Mouse (Mus musculus) forebrain, postnatal 0 days (tissue): Measurements from ENCODE around the gene Ccdc130. TPM values are rescaled to one million over a fixed set of nuclear protein-coding genes. Genes with fewer than 3 reads are reported as not detected.
A peak's percentile ranks its signal among the peaks of the same experiment; 100 is the strongest.

Experiments used
- ATAC-seq: fragments of 200-750 bp; cut with Nextera tagmentation; 2 replicates; pipeline ENCODE4 v1.8.0; 2017; ENCODE audit warnings: mild to moderate bottlenecking, moderate library complexity
- DNase-seq: peaks from one replicate; pipeline ENCODE4 v3.0.0-alpha.2; 2015
- H3K27ac ChIP-seq: fragments of 300-500 bp; sonication (generic); 2 replicates; pipeline ENCODE4 v1.5.1; 2014; ENCODE audit warnings: low read depth, mild to moderate bottlenecking, antibody characterized with exemption, low read length, moderate library complexity, mixed read lengths
- H3K27me3 ChIP-seq: fragments of 300-500 bp; sonication (generic); 2 replicates; pipeline ENCODE4 v1.6.1; 2014; ENCODE audit warnings: mild to moderate bottlenecking, low read length, mixed read lengths; ENCODE audit not compliant: insufficient read depth
- H3K36me3 ChIP-seq: fragments of 300-500 bp; sonication (generic); 2 replicates; pipeline ENCODE4 v1.6.1; 2014; ENCODE audit warnings: mild to moderate bottlenecking, moderate library complexity; ENCODE audit not compliant: insufficient read depth
- H3K4me1 ChIP-seq: fragments of 300-500 bp; sonication (generic); 2 replicates; pipeline ENCODE4 v1.6.1; 2014; ENCODE audit warnings: antibody characterized with exemption; ENCODE audit not compliant: insufficient read depth
- H3K4me2 ChIP-seq: fragments of 300-500 bp; sonication (generic); 2 replicates; pipeline ENCODE4 v1.6.1; 2014; ENCODE audit warnings: low read depth, mild to moderate bottlenecking, moderate library complexity
- H3K4me3 ChIP-seq: fragments of 300-500 bp; sonication (generic); 2 replicates; pipeline ENCODE4 v1.5.1; 2014; ENCODE audit warnings: low read depth, low read length, mixed read lengths
- H3K9ac ChIP-seq: fragments of 300-500 bp; sonication (generic); 2 replicates; pipeline ENCODE4 v1.6.1; 2014; ENCODE audit warnings: mild to moderate bottlenecking
- H3K9me3 ChIP-seq: fragments of 300-500 bp; sonication (generic); 2 replicates; pipeline ENCODE4 v1.6.1; 2016; ENCODE audit warnings: low read length
- CTCF ChIP-seq: sonication (generic); IDR thresholded peaks from 2 replicates; pipeline ENCODE4 v1.5.1; 2016; ENCODE audit warnings: antibody characterized with exemption, control low read depth, low read depth
- WGBS: fragments of 180-500 bp; shearing (Covaris S2); extraction: QIAGEN DNeasy Blood & Tissue Kit; methylation state at CpG from one replicate; pipeline ENCODE4 v1.1.7; 2014; 5-methylcytosine and 5-hydroxymethylcytosine counted together
- microRNA counts: library from miRNA; unstranded; fragments of <30 nt; microRNA quantifications from one replicate; lab custom pipeline; 2015
- microRNA-seq, 2 experiments: library from miRNA; unstranded; fragments of <30 nt; microRNA quantifications; one replicate each; pipeline ENCODE4; 2016
- polyA plus RNA-seq: library from polyadenylated mRNA; unstranded; fragments of >200 nt; fragmentation: Nextera tagmentation; extraction: Ambion mirVana; gene quantifications from 2 replicates; pipeline ENCODE4 v1.2.1, GENCODE M21; 2015
- total RNA-seq: library from RNA; depleted of rRNA; stranded (reverse); fragments of >200 nt; gene quantifications from 2 replicates; pipeline ENCODE4 v1.2.3, GENCODE M21; 2014; rRNA removed

Ccdc130 gene
- total and polyA plus RNA-seq, 2 experiments from 2014 or later, result 22.2 to 23.3 TPM

DNA sequence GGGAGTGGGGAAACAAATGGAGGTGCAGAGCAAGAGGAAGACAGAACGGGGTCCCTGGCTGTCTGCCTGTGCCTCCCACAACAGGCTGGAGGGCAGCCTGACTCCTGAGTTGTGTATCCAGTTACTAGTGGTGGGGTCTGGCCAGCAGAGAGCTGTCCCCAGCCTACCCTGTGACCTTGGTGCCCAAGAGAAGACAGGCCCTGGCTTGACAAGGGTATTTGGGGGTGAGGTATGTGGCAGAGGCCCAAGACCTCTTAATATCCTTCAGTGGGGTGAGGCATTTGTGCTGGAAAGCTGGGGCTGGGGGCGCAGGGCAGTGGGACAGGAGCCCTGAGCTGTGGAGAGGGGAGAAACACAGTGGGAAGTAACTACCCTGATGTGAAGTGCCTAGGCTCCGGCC is 59.0 kb downstream of the Ccdc130 start:
- Histone ChIP-seq H3K36me3 (peaks cover 59% of the 10 kb centered on the region), H3K4me2 (no peak overlapping the region), H3K9ac (no peak overlapping the region), H3K4me3 (no peak overlapping the region), H3K4me1 (no peaks in the 10 kb centered on the region), H3K9me3 (no peaks in the 10 kb centered on the region), H3K27ac (no peak overlapping the region), H3K27me3 (no peaks in the 10 kb centered on the region)
- WGBS, result 89% methylated on average over 3 of the region's 3 CpGs
- no peak for TF ChIP-seq CTCF
- ATAC-seq, result no peak
- no peak for DNase-seq

GRCm38 (mm10) chr8:84210167-84210791 is 59.9 kb downstream of the Ccdc130 start:
- peak; percentile 77 for ATAC-seq
- Histone ChIP-seq H3K4me3 (peak overlapping the region; percentile 7; the same call in 1 of the 2 replicates), H3K9ac (no peak overlapping the region), H3K4me1 (no peaks in the 10 kb centered on the region), H3K27me3 (no peaks in the 10 kb centered on the region), H3K36me3 (peaks cover 50% of the 10 kb centered on the region), H3K27ac (no peak overlapping the region), H3K4me2 (peak overlapping the region; percentile 37), H3K9me3 (no peaks in the 10 kb centered on the region)
- peak; percentile 87 for DNase-seq
- WGBS, result 55% methylated on average over 34 of the region's 34 CpGs
- peak; percentile 95 for TF ChIP-seq CTCF

DNA sequence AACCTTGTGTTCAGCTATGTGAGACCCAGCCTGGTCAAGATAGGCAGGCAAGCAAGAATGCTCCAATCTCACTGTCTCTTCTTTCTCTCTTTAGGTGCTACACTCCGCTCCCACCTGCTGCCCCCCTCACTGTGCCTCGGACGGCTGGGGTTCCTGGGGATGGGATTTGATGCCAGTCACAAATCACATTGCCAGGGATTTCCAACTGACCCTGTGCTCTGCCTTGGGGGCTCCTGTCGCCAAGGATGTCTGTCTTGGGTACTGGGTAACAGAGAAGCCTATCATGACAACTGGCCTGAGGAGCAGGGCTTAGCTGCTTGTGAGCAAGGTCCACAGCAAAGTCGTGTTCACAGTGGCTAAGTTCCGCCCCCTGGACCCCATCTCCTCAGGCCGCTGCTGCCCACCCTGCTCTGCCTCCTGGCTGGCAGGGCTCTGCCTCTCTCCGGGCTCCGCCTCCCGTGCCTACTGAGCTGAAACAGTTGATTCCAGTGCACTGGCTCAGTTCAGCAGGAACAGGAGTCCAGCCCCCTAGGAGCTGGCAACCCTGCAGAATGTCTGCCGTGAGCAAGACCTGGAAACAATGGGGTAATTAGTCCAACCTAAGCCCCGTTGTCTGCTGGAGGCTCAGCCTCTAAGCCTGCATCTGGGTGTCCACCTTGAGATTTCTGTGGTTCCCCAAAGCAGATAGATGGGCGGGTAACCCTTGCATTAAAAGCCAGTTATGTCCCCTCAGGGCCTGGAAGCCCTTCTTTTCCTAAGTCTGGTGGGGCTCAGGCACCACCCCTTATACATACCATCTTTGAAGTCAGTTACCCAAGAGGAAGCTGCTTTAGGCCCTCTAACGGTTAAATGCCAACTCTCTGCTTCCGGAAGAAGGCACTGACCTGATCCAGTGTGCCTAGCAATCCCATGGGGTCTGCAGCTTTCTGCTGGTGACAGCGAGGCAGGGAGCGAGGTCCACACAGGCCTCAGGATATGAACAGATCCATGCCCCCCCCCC is 61.5 kb downstream of the Ccdc130 start:
- H3K4me1 ChIP-seq, result 0 out of 2 replicates have a peak, but pooled peaks cover 6% of the 10 kb centered on the region
- no peak for TF ChIP-seq CTCF

GRCm38 (mm10) chr8:84207811-84208210 is 62.4 kb downstream of the Ccdc130 start:
- H3K27ac ChIP-seq, result no peak overlapping the region
- no peak overlapping the region for H3K9ac ChIP-seq
- no peak for DNase-seq
- TF ChIP-seq CTCF, result no peak
- H3K4me3 ChIP-seq, result no peak overlapping the region
- H3K27me3 ChIP-seq, result no peaks in the 10 kb centered on the region
- H3K4me2 ChIP-seq, result no peak overlapping the region
- ATAC-seq, result no peak
- 63% methylated on average over 7 of the region's 7 CpGs for whole genome bisulfite sequencing
- H3K9me3 ChIP-seq, result no peaks in the 10 kb centered on the region
- 0 out of 2 replicates have a peak, but pooled peaks cover 6% of the 10 kb centered on the region for H3K4me1 ChIP-seq
- peaks cover 28% of the 10 kb centered on the region for H3K36me3 ChIP-seq

More for the DNA sequence above, 61.5 kb downstream of the Ccdc130 start:
- Histone ChIP-seq H3K9me3 (no peaks in the 10 kb centered on the region), H3K4me2 (no peak overlapping the region), H3K36me3 (peaks cover 37% of the 10 kb centered on the region), H3K27ac (no peak overlapping the region), H3K27me3 (no peaks in the 10 kb centered on the region), H3K9ac (peak overlapping the region; percentile 1; the same call in 1 of the 2 replicates), H3K4me3 (no peak overlapping the region)
- no peak for DNase-seq
- WGBS, result 39% methylated on average over 17 of the region's 17 CpGs
- ATAC-seq, result 0 out of 2 replicates have a peak, but pooled peaks have one; percentile 10

MicroRNAs within 50 kb of the gene (microRNA counts, 519-probe panel; counts per million panel counts)
- microRNA mmu-miR-23a (lab: Ali Mortazavi, UCI) (4,749 counts per million, percentile 64 among the panel's probes with 10 or more counts), microRNA mmu-miR-27a (lab: Ali Mortazavi, UCI) (5,069 counts per million, percentile 67 among the panel's probes with 10 or more counts)

Small RNA genes within 50 kb of the gene (microRNA-seq; reads per million reads assigned to microRNA genes)
- 6,016 to 6,148 reads per million in 2 experiments for gene Mir23a
- gene Mir24-2, result 0 reads per million in 2 experiments
- gene Mir27a, result 96.6 to 147 reads per million in 2 experiments
- gene Mir3074-2, result 0 reads per million in 2 experiments

Other genes with a start within 250 kb of the Ccdc130 start
- gene Palm3, start 248.9 kb downstream of the Ccdc130 start, total RNA-seq, result 2.7 and 5.4 TPM in 2 replicates
- gene Palm3, start 248.9 kb downstream of the Ccdc130 start, polyA plus RNA-seq, result 2.8 and 4.3 TPM in 2 replicates
- gene Il27ra, start 227.8 kb downstream of the Ccdc130 start, total RNA-seq, result 0.31 and 0.86 TPM in 2 replicates
- 0.29 and 0.45 TPM in 2 replicates for gene Il27ra, start 227.8 kb downstream of the Ccdc130 start, polyA plus RNA-seq
- 0.33 TPM in 1 of 2 replicates, not detected in the other for gene Rln3, start 225.4 kb downstream of the Ccdc130 start, total RNA-seq
- gene Rln3, start 225.4 kb downstream of the Ccdc130 start, polyA plus RNA-seq, result not detected in 2 replicates
- 3.3 and 4.7 TPM in 2 replicates for gene Gm10643, start 205.2 kb downstream of the Ccdc130 start, total RNA-seq
- 1.3 and 1.6 TPM in 2 replicates for gene Gm10643, start 205.2 kb downstream of the Ccdc130 start, polyA plus RNA-seq
- 22.2 and 31.2 TPM in 2 replicates for gene Rfx1, start 203.5 kb downstream of the Ccdc130 start, total RNA-seq
- 4.4 and 6.2 TPM in 2 replicates for gene Rfx1, start 203.5 kb downstream of the Ccdc130 start, polyA plus RNA-seq
- gene Dcaf15, start 165.6 kb downstream of the Ccdc130 start, total RNA-seq, result 49.5 and 63.2 TPM in 2 replicates
- gene Dcaf15, start 165.6 kb downstream of the Ccdc130 start, polyA plus RNA-seq, result 16.3 and 17.2 TPM in 2 replicates
- gene Podnl1, start 144.4 kb downstream of the Ccdc130 start, total RNA-seq, result 0.08 and 0.24 TPM in 2 replicates
- gene Podnl1, start 144.4 kb downstream of the Ccdc130 start, polyA plus RNA-seq, result 0.09 and 0.23 TPM in 2 replicates
- gene Cc2d1a, start 122.4 kb downstream of the Ccdc130 start, total RNA-seq, result 64.2 and 70.1 TPM in 2 replicates
- gene Cc2d1a, start 122.4 kb downstream of the Ccdc130 start, polyA plus RNA-seq, result 36.3 and 48.4 TPM in 2 replicates
- gene 4930432K21Rik, start 122.4 kb downstream of the Ccdc130 start, total RNA-seq, result 3.5 and 6.0 TPM in 2 replicates
- 2.4 and 3.3 TPM in 2 replicates for gene 4930432K21Rik, start 122.4 kb downstream of the Ccdc130 start, polyA plus RNA-seq
- gene Nanos3, start 85.2 kb downstream of the Ccdc130 start, total RNA-seq, result 1.7 and 3.2 TPM in 2 replicates
- 10.0 and 13.3 TPM in 2 replicates for gene Nanos3, start 85.2 kb downstream of the Ccdc130 start, polyA plus RNA-seq
- 36.5 and 47.7 TPM in 2 replicates for gene Zswim4, start 33.3 kb downstream of the Ccdc130 start, total RNA-seq
- 15.1 and 15.5 TPM in 2 replicates for gene Zswim4, start 33.3 kb downstream of the Ccdc130 start, polyA plus RNA-seq
- 130 and 146 TPM in 2 replicates for gene D8Ertd738e, start 20.7 kb downstream of the Ccdc130 start, total RNA-seq
- gene D8Ertd738e, start 20.7 kb downstream of the Ccdc130 start, polyA plus RNA-seq, result 255 and 310 TPM in 2 replicates
- gene Mri1, start 13.1 kb downstream of the Ccdc130 start, total RNA-seq, result 36.2 and 36.4 TPM in 2 replicates
- gene Mri1, start 13.1 kb downstream of the Ccdc130 start, polyA plus RNA-seq, result 32.0 and 39.8 TPM in 2 replicates
- 29.2 and 31.1 TPM in 2 replicates for gene Cacna1a, start 118.1 kb upstream of the Ccdc130 start, total RNA-seq
- 5.3 and 8.6 TPM in 2 replicates for gene Cacna1a, start 118.1 kb upstream of the Ccdc130 start, polyA plus RNA-seq